Mouse (Mus musculus): ENCODE results near the gene Lrrfip2.

DNA sequence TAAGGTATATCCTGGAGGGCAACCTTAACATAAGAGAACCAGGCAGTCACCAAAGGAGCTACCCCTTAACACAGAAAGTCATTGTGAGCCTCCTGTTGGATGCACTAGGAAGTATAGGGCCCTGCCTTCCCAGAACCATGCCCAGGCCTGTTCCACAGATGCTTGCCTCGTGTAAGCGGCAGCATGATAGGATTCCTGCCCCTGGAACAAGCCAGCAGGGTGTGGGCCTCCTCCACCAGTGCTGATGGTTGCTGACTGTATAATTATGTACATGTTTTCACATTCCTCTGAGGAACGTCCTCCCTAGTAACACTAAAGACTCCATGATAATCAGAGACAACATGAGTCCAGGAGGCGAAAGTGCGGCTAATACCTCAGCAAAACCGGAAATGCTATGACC, 126.0 kb downstream of the Lrrfip2 start:
- TF ChIP-seq TAL1 (IDR thresholded peaks at IDR 0.05; ENCODE audit: low read length) (no peak), GATA1 (IDR thresholded peaks at IDR 0.05; ENCODE audit: low read length) (no peak)
